14 mouse cellular contexts compared by ENCODE assay signal in the genomic region with DNA sequence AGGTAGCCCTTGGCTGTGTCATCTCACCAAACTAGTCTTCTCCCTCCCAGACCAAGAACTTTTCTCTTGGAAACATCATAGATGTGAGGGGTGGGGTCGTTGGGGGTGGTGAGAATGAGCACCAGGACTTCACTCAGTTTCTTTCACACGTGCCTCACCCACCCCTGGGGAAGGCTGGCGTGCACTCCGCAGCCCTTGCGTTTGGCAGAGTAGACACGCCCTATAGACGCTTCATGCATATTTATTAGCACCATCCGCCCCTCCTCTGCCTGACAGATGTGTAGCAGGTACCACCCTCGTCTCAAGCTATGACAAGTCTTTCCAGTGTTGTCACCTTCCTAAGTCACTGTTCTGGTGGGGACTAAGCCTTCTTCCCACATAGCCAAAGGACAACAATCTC. TPM values are rescaled to one million over a fixed set of nuclear protein-coding genes. Genes with fewer than 3 reads are reported as not detected.
DNase-seq lines count a peak whose midpoint lies in the region; ATAC-seq and TF ChIP-seq lines count a peak whose summit lies in the region.
"Had no signal": no experiment of that assay in that cellular context is flagged by ENCODE, and none has a peak within 500 bp of the region (broad histone marks: within the 10 kb centered on the region; RNA-seq: fewer than 3 reads in every experiment).

No protein-coding gene starts in this region.

- no peaks in the 10 kb centered on the region for H3K27me3 ChIP-seq in neural tube, embryonic 13.5 days
- H3K27me3 ChIP-seq in hindbrain, embryonic 13.5 days = no peaks in the 10 kb centered on the region
- no peaks in the 10 kb centered on the region for H3K27me3 ChIP-seq in kidney, adult 2 months (replicated peaks; ENCODE audit: control insufficient read depth, insufficient read depth, low read length)
- H3K27me3 ChIP-seq: limb, embryonic 15.5 days had no signal

- peak overlapping the region; percentile 33; the same call in 1 of the 2 replicates for H3K27ac ChIP-seq in neural tube, embryonic 13.5 days (replicated peaks)
- peak overlapping the region; percentile 85 for H3K27ac ChIP-seq in cortical plate, adult 2 months (ENCODE audit: insufficient read depth, low read length)
- H3K27ac ChIP-seq in hindbrain, embryonic 13.5 days = 0 out of 2 replicates have a peak overlapping the region, but pooled peaks have one; percentile 13
- no peak overlapping the region for H3K27ac ChIP-seq in kidney, adult 2 months (ENCODE audit: insufficient read depth, low read depth, low read length)
- H3K27ac ChIP-seq: kidney, postnatal 0 days; limb, embryonic 15.5 days had no signal

- no peaks in the 10 kb centered on the region for H3K9me3 ChIP-seq in neural tube, embryonic 13.5 days
- H3K9me3 ChIP-seq in hindbrain, embryonic 13.5 days = no peaks in the 10 kb centered on the region
- H3K9me3 ChIP-seq: limb, embryonic 15.5 days had no signal

- no peak overlapping the region for H3K9ac ChIP-seq in neural tube, embryonic 13.5 days
- H3K9ac ChIP-seq in hindbrain, embryonic 13.5 days = no peak overlapping the region
- H3K9ac ChIP-seq: limb, embryonic 15.5 days had no signal

- H3K36me3 ChIP-seq in neural tube, embryonic 13.5 days = no peaks in the 10 kb centered on the region
- no peaks in the 10 kb centered on the region for H3K36me3 ChIP-seq in hindbrain, embryonic 13.5 days
- H3K36me3 ChIP-seq in kidney, adult 2 months (ENCODE audit: control insufficient read depth, insufficient read depth, low read length) = no peaks in the 10 kb centered on the region
- H3K36me3 ChIP-seq: limb, embryonic 15.5 days had no signal

- no peak for TF ChIP-seq POLR2A in cortical plate, adult 2 months (IDR thresholded peaks at IDR 0.05; ENCODE audit: extremely low read depth, insufficient read depth, low read length)
- TF ChIP-seq POLR2A in kidney, adult 2 months (IDR thresholded peaks at IDR 0.05; ENCODE audit: low read depth, low read length) = no peak

- H3K4me3 ChIP-seq in neural tube, embryonic 13.5 days = no peak overlapping the region
- no peak overlapping the region for H3K4me3 ChIP-seq in cortical plate, adult 2 months (ENCODE audit: insufficient read depth, low read length)
- H3K4me3 ChIP-seq in hindbrain, embryonic 13.5 days = no peak overlapping the region
- no peak overlapping the region for H3K4me3 ChIP-seq in kidney, adult 2 months (ENCODE audit: insufficient read depth, low read depth, low read length)
- H3K4me3 ChIP-seq: limb, embryonic 15.5 days had no signal

- peaks cover 28% of the 10 kb centered on the region for H3K4me1 ChIP-seq in neural tube, embryonic 13.5 days (replicated peaks)
- peaks cover 20% of the 10 kb centered on the region for H3K4me1 ChIP-seq in cortical plate, adult 2 months (ENCODE audit: control insufficient read depth, insufficient read depth, low read length)
- peaks cover 38% of the 10 kb centered on the region for H3K4me1 ChIP-seq in hindbrain, embryonic 13.5 days (replicated peaks)
- H3K4me1 ChIP-seq in kidney, adult 2 months (ENCODE audit: control insufficient read depth, insufficient read depth, low read length) = no peaks in the 10 kb centered on the region
- H3K4me1 ChIP-seq: limb, embryonic 15.5 days had no signal

- peak; percentile 40; the same call in 1 of the 2 replicates for ATAC-seq in neural tube, embryonic 13.5 days (ENCODE audit: low read depth)
- no peak for ATAC-seq in hindbrain, embryonic 13.5 days (ENCODE audit: low FRiP score)
- ATAC-seq in CD4-positive, CD25-positive, alpha-beta regulatory T cell, adult 4 months = no peak

- no peak for TF ChIP-seq CTCF in cortical plate, adult 2 months (IDR thresholded peaks at IDR 0.05; ENCODE audit: extremely low read depth, insufficient read depth, low read length)
- TF ChIP-seq CTCF in kidney, adult 2 months (conservative IDR thresholded peaks at IDR 0.05; ENCODE audit: insufficient read depth, insufficient read length, low read depth, low read length) = no peak

- H3K4me2 ChIP-seq in neural tube, embryonic 13.5 days = no peak overlapping the region
- no peak overlapping the region for H3K4me2 ChIP-seq in hindbrain, embryonic 13.5 days
- H3K4me2 ChIP-seq: limb, embryonic 15.5 days had no signal

- 22% methylated on average over 9 of the region's 9 CpGs for WGBS in neural tube, embryonic 13.5 days
- WGBS in hindbrain, embryonic 13.5 days = 21% methylated on average over 9 of the region's 9 CpGs
- 42% methylated on average over 9 of the region's 9 CpGs for WGBS in kidney, adult 2 months

- DNase-seq in neural tube, embryonic 10.5 days (ENCODE audit: extremely low spot score, low spot score) = no peak
- no peak for DNase-seq in lung, postnatal 4 days
- no peak for DNase-seq in kidney, adult 2 months
- DNase-seq: cerebellum, postnatal 25 days; gastrocnemius, postnatal 10 days; heart, postnatal 10 days; lung, adult 2 months; thymus, adult 2 months had no signal

RNA-seq across cellular contexts. Expression of gene Dscaml1, which starts 45.3 kb away (rescaled TPM):
- polyA plus RNA-seq in neural tube, embryonic 13.5 days (2015; fragmentation: Nextera tagmentation; extraction: Ambion mirVana) = 12.5 and 13.5 TPM in 2 replicates
- polyA plus RNA-seq in cortical plate, adult 2 months (2012; rRNA removed) = 29.7 and 30.0 TPM in 2 replicates
- polyA plus RNA-seq in hindbrain, embryonic 13.5 days (2015; fragmentation: Nextera tagmentation; extraction: Ambion mirVana) = 11.1 and 11.2 TPM in 2 replicates
- polyA plus RNA-seq in kidney, adult 2 months (2012; rRNA removed) = 0.43 and 0.80 TPM in 2 replicates
- not detected for polyA plus RNA-seq in CD4-positive, CD25-positive, alpha-beta regulatory T cell, adult 4 months (2017; shearing (Covaris generic))
